Mouse (Mus musculus) hematopoietic stem cell, adult 5-6 weeks (primary cell): ENCODE results near the gene Spdl1. TPM values are rescaled to one million over a fixed set of nuclear protein-coding genes. Genes with fewer than 3 reads are reported as not detected.
A peak's percentile ranks its signal among the peaks of the same experiment; 100 is the strongest.
"Not testable (repeated sequence)": the region's sequence is repeated elsewhere in the genome, so short reads cannot be mapped to it uniquely, and the experiment has no call there.

Experiments
- ATAC-seq, 2 experiments: fragments of 125-278 bp in 1 of 2; replicated peaks in 1 of 2; 2 replicates each; pipeline ENCODE4 v1.8.0; 2016 to 2017; ENCODE audit warnings: inconsistent platforms in 2 of 2, mild to moderate bottlenecking in 2 of 2, moderate number of reproducible peaks in 2 of 2, low read depth in 1 of 2, moderate TSS enrichment in 1 of 2; ENCODE audit not compliant: low FRiP score in 2 of 2, poor library complexity in 2 of 2, severe bottlenecking in 2 of 2, insufficient read depth in 1 of 2, low TSS enrichment in 1 of 2
- total RNA-seq: library from RNA; stranded (forward); fragments of 172-1452, 232-1000 nt; gene quantifications from 2 replicates; pipeline ENCODE4 v1.2.3, GENCODE M21; 2017

The Spdl1 gene
- total RNA-seq, 1 experiment from 2014 or later = 33.8 TPM

DNA sequence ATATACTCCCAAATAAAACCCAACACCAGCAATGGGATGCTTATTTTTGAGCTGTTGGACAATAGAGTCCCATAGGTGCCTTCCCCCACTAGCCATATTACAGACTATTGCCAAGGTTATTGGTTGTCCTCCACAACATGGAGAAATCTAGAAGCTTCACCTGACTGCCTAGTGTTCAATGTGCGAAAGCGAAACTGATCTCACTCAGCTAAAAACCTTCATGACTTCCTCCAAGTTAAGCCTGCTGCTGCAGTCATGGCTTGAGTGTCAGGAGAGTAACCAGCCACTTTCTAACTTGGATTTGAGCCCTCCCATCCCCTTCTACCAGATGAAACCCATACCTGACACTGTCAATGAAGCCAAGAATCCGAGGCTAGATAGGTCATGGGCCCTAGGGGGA, 5.6 kb downstream of the Spdl1 start:
- no peak for ATAC-seq

- ATAC-seq = no peak
These were observed 6.5 kb downstream of the Spdl1 start for GRCm38 (mm10) chr11:34826940-34827339.

DNA sequence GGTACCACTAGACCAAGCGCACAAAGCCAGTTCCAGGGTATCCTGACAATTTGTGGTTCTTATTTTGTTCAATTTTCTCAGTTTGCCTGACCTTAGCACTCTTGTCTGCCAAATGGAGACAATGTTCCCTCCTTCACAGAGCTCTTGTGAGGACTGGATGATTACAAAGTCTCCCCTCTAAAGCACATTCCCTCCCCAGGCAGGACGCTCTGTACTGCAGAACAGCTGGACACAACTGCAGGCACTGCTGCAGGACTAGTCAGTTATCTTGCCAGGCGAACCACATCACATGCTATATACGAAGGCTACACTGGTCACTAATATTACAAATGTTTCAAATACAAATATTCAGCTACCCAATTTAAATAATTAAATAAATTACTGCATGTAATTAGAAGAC, 8.7 kb downstream of the Spdl1 start:
- no peak for ATAC-seq

GRCm38 (mm10) chr11:34814767-34815166, 18.7 kb downstream of the Spdl1 start:
- peak in 1 of 2 experiments; percentile 45; a peak in 1 of 4 replicates for ATAC-seq

DNA sequence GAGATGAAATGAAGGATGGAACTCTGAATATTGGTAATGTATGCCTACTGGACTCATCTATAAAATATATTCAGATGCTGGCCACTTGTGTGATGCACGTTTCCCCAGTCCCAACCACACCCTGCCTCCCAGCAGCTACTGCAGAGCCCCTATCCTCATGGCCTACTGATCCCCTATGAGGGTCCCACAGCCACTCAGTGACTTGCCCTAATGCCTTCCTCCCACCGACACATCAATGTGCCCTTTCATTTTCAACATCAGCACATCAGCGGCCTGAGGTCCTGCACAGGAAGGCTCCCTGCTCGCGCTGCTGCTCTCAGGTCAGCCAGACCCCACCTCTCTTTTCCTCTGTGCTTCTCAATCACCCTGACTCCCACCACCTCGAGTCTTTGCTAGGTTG, 19.1 kb downstream of the Spdl1 start:
- ATAC-seq = no peak

- not testable (repeated sequence) for ATAC-seq
These were observed 28.4 kb downstream of the Spdl1 start for GRCm38 (mm10) chr11:34805026-34805425.

GRCm38 (mm10) chr11:34798066-34798465, 35.4 kb downstream of the Spdl1 start:
- not testable (repeated sequence) for ATAC-seq

GRCm38 (mm10) chr11:34796097-34796496, 37.3 kb downstream of the Spdl1 start:
- ATAC-seq = peak; percentile 69 to 75; a peak in 3 of 4 replicates

- peak in 1 of 2 experiments; percentile 32; a peak in 1 of 4 replicates for ATAC-seq
These were observed 41.6 kb downstream of the Spdl1 start for GRCm38 (mm10) chr11:34791872-34792271.

- ATAC-seq = no peak
These were observed 48.6 kb downstream of the Spdl1 start for GRCm38 (mm10) chr11:34784864-34785263.

GRCm38 (mm10) chr11:34783587-34784043, 49.8 kb downstream of the Spdl1 start, which contains the start of gene Dock2:
TSS of gene Dock2 (minus strand) at chr11:34783892.
- ATAC-seq = peak; percentile 91 to 94

DNA sequence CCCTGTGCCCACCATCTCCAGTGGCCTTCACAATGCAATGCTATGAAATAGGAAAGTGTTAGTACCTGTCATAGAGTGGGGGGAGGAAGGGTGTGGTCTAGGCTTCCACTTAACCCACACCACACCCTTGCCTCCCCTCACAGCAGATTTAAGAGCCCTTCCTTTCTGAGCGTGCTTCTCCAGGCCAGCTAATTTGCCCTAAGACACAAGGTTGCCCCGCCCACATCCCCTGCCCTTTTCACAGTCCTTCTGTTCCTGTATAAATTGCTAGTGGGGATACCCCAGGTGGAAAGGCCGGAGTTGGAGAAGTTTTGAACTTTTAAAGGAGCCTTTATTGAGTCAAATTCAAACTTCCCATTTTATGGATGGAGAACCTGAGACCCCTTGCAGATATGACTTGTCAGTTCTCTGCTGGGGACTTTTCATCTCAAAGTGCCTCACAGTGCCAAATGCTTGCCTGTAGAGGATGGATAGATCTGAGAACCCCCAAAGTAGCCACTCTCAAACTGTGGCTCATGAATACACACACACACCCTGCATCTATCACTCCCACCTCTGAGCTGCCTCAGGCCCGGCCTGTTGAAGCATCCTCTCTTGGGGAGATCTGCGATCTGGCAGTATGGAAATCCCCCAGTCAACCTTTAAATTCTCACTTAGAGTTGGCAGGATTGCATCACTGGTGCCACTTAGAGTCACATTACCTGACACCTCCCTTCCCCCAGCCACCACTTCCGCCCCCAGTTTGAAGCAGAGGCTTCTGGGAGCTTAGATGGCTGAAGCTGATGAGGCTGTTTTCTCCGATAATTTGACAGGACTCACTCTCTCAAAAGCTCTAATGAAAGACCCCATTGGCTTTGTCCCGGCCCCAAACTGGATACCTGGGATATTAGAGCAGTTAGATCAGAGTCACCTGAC, 50.7 kb downstream of the Spdl1 start:
- ATAC-seq = peak; percentile 66 to 73

DNA sequence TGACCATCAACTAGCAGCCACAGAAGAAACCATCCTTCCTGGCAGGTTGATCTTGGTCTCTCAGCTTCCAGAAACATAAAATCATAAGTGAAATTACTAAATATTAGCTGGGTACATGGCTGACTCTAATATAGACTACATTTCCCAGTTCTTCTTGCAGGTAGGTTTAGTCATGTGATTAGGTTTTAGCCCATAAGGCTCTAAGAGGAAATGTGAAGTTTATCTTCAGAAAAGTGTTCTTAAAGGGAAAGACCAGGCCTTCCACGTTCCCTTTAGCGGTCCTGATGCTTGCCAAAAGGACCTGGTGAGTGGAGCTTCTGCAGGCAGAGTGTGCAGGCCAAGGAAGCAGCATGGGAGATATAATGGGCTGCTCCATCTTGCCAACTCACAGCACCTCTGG, 52.7 kb downstream of the Spdl1 start:
- ATAC-seq = no peak

DNA sequence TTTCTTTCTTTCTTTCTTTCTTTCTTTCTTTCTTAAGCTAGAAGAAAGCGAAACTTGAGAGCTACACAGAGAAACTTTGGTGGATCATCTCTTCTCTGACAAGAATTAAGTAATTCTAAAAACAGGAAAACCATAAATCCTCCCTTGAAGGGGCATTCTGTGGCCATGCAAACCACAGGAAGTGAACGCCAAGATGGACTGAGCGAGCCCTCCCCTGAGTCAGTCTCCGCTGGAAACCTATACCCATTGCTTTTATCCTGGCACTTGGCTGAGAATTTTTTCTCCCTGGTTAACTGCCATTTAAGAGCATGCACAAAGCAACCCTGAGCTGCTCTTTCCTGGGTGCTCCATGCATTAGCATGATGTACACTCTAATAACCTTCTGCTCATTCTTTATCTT, 53.5 kb downstream of the Spdl1 start:
- ATAC-seq = peak; percentile 8 to 33; a peak in 2 of 4 replicates

GRCm38 (mm10) chr11:34778351-34778750, 55.1 kb downstream of the Spdl1 start:
- ATAC-seq = no peak

DNA sequence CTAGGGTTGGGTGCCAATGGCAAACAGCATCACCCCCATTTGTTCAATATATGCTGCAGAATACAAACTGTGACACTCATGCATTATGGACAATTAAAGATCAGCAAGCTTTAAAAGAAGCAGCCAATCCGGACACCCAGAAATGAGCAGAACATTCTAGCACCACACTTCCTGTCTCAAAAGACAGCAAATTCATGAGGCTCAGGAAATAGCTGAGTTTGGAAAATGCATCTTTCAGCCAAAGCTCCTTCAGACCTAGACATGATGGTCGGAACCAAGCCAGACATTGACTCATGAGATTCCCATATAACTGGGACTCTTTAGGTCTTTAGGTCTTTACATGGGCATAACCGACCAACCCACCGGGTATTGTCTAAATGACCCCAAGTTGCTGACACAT, 55.9 kb downstream of the Spdl1 start:
- ATAC-seq = no peak

DNA sequence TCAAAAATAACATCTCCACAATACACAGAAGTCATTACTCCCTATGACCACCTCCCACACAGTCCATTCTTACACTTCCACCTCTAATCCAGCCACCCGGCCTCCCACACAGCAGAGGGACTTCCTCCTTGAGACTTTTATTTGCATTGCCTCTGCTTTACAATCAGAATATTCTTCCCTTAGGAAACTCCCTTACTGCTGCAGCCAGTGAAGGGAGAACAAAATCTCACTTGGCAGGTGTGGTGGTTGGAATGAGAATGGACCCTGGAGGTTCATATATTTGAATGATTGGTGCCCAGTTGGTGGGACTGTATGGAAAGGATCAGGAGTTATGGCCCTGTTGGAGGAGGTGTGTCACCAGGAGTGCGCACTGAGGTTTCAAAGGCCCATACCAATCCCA, 57.4 kb downstream of the Spdl1 start:
- ATAC-seq = no peak

- no peak for ATAC-seq
These were observed 58.8 kb downstream of the Spdl1 start for GRCm38 (mm10) chr11:34774636-34775035.
